Mouse (Mus musculus) liver, embryonic 16.5 days (tissue): ENCODE results near the gene Rnpepl1. TPM values are rescaled to one million over a fixed set of nuclear protein-coding genes. Genes with fewer than 3 reads are reported as not detected.

Experiments
- polyA plus RNA-seq: library from polyadenylated mRNA; unstranded; fragments of >200 nt; fragmentation: Nextera tagmentation; extraction: Ambion mirVana; gene quantifications from 2 replicates; pipeline ENCODE4 v1.2.1, GENCODE M21; 2015

Gene Rnpepl1
- polyA plus RNA-seq, 1 experiment from 2014 or later, result 7.8 TPM

Other genes with a start within 250 kb of the Rnpepl1 start
- 3.2 and 4.1 TPM in 2 replicates for gene Gpc1, start 79.1 kb upstream of the Rnpepl1 start, polyA plus RNA-seq
- 0.05 TPM in 1 of 2 replicates, not detected in the other for gene Ankmy1, start 7.9 kb upstream of the Rnpepl1 start, polyA plus RNA-seq
- gene Dusp28, start 3.8 kb upstream of the Rnpepl1 start, polyA plus RNA-seq, result 6.5 and 8.1 TPM in 2 replicates
- gene Capn10, start 23.6 kb downstream of the Rnpepl1 start, polyA plus RNA-seq, result 17.5 and 22.4 TPM in 2 replicates
- 0.65 and 0.76 TPM in 2 replicates for gene Gpr35, start 40.1 kb downstream of the Rnpepl1 start, polyA plus RNA-seq
- 0.38 TPM in 1 of 2 replicates, not detected in the other for gene Aqp12, start 95.6 kb downstream of the Rnpepl1 start, polyA plus RNA-seq
- 0.19 and 0.20 TPM in 2 replicates for gene Kif1a, start 191.2 kb downstream of the Rnpepl1 start, polyA plus RNA-seq
- gene Agxt, start 224.5 kb downstream of the Rnpepl1 start, polyA plus RNA-seq, result 15.5 and 17.4 TPM in 2 replicates